Mouse (Mus musculus): ENCODE measurements around the gene Map3k13. TPM values are rescaled to one million over a fixed set of nuclear protein-coding genes. Genes with fewer than 3 reads are reported as not detected.

Gene Map3k13
- polyA plus RNA-seq, 1 experiment from 2014 or later = 5.7 TPM

DNA sequence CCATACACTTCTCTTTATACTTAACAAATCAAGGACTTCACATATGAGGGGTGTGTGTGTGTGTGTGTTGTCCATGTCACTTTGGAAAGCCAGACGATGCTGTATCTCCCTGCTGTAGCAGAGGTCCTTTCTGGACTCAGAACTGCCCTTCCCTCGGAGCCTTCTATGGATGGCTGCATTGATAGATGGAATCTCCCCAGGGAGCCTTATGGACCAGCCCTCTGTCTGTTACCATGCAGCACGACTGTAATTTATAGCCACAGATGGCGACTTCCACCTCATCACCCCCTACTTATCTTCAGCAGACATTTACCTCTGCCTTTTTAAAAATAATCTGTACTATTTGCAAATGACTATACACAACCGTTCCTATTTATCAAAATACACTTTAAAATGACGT, 74.5 kb downstream of the Map3k13 start:
- 67% methylated on average over 6 of the region's 6 CpGs for WGBS
- no peak for ATAC-seq
- no peak overlapping the region for H3K4me2 ChIP-seq (ENCODE audit: low read length)

DNA sequence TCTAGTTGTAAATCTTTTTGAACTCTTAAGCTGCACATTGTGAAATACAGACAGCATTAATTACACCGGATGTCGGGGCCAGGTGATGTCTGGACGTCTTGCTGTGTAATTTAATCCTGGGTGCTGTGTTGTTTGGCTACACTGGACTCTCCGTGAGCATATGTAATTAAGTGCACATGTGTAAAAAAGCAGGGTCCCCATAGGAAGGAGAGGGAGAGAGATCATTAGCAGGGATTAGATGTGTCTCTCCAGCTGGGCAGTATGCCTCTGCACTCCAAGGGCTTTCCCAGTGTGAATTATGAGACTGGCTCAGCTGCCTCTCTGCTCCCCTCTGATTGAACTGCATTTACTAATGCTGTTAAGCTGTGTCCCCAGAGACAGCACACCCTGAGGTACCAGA, 75.7 kb downstream of the Map3k13 start:
- Histone ChIP-seq H3K9ac (replicated peaks; ENCODE audit: low read depth, low read length) (no peak overlapping the region), H3K27me3 (replicated peaks; ENCODE audit: control insufficient read depth, insufficient read depth, low read length) (no peaks in the 10 kb centered on the region), H3K4me1 (replicated peaks; ENCODE audit: control insufficient read depth, insufficient read depth, low read length) (peaks cover 7% of the 10 kb centered on the region; the same call in 1 of the 2 replicates), H3K27ac (ENCODE audit: low read length) (no peak overlapping the region), H3K36me3 (ENCODE audit: control insufficient read depth, insufficient read depth) (no peaks in the 10 kb centered on the region), H3K4me3 (replicated peaks; ENCODE audit: low read length) (no peak overlapping the region), H3K4me2 (ENCODE audit: low read length) (no peak overlapping the region), H3K9me3 (ENCODE audit: control insufficient read depth, low read length) (no peaks in the 10 kb centered on the region)
- ATAC-seq = peak; percentile 26; the same call in 1 of the 2 replicates
- 5% methylated on average over 4 of the region's 4 CpGs for WGBS

More for the DNA sequence above, 74.5 kb downstream of the Map3k13 start:
- H3K4me1 ChIP-seq (replicated peaks; ENCODE audit: control insufficient read depth, insufficient read depth, low read length) = peaks cover 7% of the 10 kb centered on the region; the same call in 1 of the 2 replicates
- H3K27ac ChIP-seq (ENCODE audit: low read length) = no peak overlapping the region
- no peaks in the 10 kb centered on the region for H3K9me3 ChIP-seq (ENCODE audit: control insufficient read depth, low read length)
- no peak overlapping the region for H3K4me3 ChIP-seq (replicated peaks; ENCODE audit: low read length)
- no peak overlapping the region for H3K9ac ChIP-seq (replicated peaks; ENCODE audit: low read depth, low read length)
- no peaks in the 10 kb centered on the region for H3K27me3 ChIP-seq (replicated peaks; ENCODE audit: control insufficient read depth, insufficient read depth, low read length)
- H3K36me3 ChIP-seq (ENCODE audit: control insufficient read depth, insufficient read depth) = no peaks in the 10 kb centered on the region

- Histone ChIP-seq H3K27me3 (replicated peaks; ENCODE audit: control insufficient read depth, insufficient read depth, low read length) (no peaks in the 10 kb centered on the region), H3K36me3 (ENCODE audit: control insufficient read depth, insufficient read depth) (no peaks in the 10 kb centered on the region), H3K4me1 (replicated peaks; ENCODE audit: control insufficient read depth, insufficient read depth, low read length) (peaks cover 12% of the 10 kb centered on the region), H3K9ac (replicated peaks; ENCODE audit: low read depth, low read length) (no peak overlapping the region), H3K27ac (ENCODE audit: low read length) (no peak overlapping the region), H3K4me2 (ENCODE audit: low read length) (no peak overlapping the region), H3K4me3 (replicated peaks; ENCODE audit: low read length) (no peak overlapping the region), H3K9me3 (ENCODE audit: control insufficient read depth, low read length) (no peaks in the 10 kb centered on the region)
- WGBS = 85% methylated on average over 3 of the region's 3 CpGs
- no peak for ATAC-seq
These were observed 83.6 kb downstream of the Map3k13 start for GRCm38 (mm10) chr16:21877735-21878134.

- no peak overlapping the region for H3K9ac ChIP-seq (replicated peaks; ENCODE audit: low read depth, low read length)
- 92% methylated on average over 3 of the region's 3 CpGs for WGBS
- H3K36me3 ChIP-seq (ENCODE audit: control insufficient read depth, insufficient read depth) = no peaks in the 10 kb centered on the region
- no peak overlapping the region for H3K4me3 ChIP-seq (replicated peaks; ENCODE audit: low read length)
- no peaks in the 10 kb centered on the region for H3K9me3 ChIP-seq (ENCODE audit: control insufficient read depth, low read length)
- H3K27me3 ChIP-seq (replicated peaks; ENCODE audit: control insufficient read depth, insufficient read depth, low read length) = no peaks in the 10 kb centered on the region
- H3K4me1 ChIP-seq (replicated peaks; ENCODE audit: control insufficient read depth, insufficient read depth, low read length) = peaks cover 12% of the 10 kb centered on the region
- no peak overlapping the region for H3K4me2 ChIP-seq (ENCODE audit: low read length)
- no peak overlapping the region for H3K27ac ChIP-seq (ENCODE audit: low read length)
- ATAC-seq = no peak
These were observed 84.7 kb downstream of the Map3k13 start for GRCm38 (mm10) chr16:21878834-21879233.

DNA sequence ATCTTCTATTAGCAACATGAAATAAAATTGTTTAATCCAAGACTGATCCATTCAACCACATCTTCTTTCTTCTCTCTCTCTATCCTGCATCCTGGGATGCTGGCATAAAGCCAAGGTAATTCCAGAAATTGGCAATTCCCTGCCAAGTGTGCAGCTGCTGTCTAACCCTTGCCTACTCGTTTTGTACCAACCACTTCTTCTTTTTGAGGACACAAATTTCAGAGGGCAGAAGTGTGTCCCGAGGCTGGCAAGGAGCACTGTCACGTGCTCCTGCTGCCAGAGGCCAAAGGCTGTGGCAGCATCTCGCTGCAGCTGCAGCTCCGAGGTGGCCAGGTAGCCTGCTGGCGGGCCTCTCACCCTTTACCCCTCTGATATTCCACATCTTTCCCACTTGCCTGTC, 87.0 kb downstream of the Map3k13 start:
- Histone ChIP-seq H3K36me3 (ENCODE audit: control insufficient read depth, insufficient read depth) (no peaks in the 10 kb centered on the region), H3K4me2 (ENCODE audit: low read length) (peak overlapping the region; percentile 23), H3K27me3 (replicated peaks; ENCODE audit: control insufficient read depth, insufficient read depth, low read length) (no peaks in the 10 kb centered on the region), H3K4me1 (replicated peaks; ENCODE audit: control insufficient read depth, insufficient read depth, low read length) (peaks cover 12% of the 10 kb centered on the region), H3K9ac (replicated peaks; ENCODE audit: low read depth, low read length) (no peak overlapping the region), H3K27ac (ENCODE audit: low read length) (peak overlapping the region; percentile 77), H3K9me3 (ENCODE audit: control insufficient read depth, low read length) (no peaks in the 10 kb centered on the region), H3K4me3 (replicated peaks; ENCODE audit: low read length) (no peak overlapping the region)
- 9% methylated on average over 6 of the region's 6 CpGs for WGBS
- ATAC-seq = peak; percentile 91

GRCm38 (mm10) chr16:21881582-21882259, 87.6 kb downstream of the Map3k13 start:
- Histone ChIP-seq H3K4me1 (replicated peaks; ENCODE audit: control insufficient read depth, insufficient read depth, low read length) (peaks cover 12% of the 10 kb centered on the region), H3K9me3 (ENCODE audit: control insufficient read depth, low read length) (no peaks in the 10 kb centered on the region), H3K4me3 (replicated peaks; ENCODE audit: low read length) (no peak overlapping the region), H3K27me3 (replicated peaks; ENCODE audit: control insufficient read depth, insufficient read depth, low read length) (no peaks in the 10 kb centered on the region), H3K27ac (ENCODE audit: low read length) (peak overlapping the region; percentile 77), H3K36me3 (ENCODE audit: control insufficient read depth, insufficient read depth) (no peaks in the 10 kb centered on the region), H3K4me2 (ENCODE audit: low read length) (peak overlapping the region; percentile 23), H3K9ac (replicated peaks; ENCODE audit: low read depth, low read length) (no peak overlapping the region)
- WGBS = 49% methylated on average over 7 of the region's 7 CpGs
- peak; percentile 54 for ATAC-seq

- ATAC-seq = no peak
- Histone ChIP-seq H3K4me3 (replicated peaks; ENCODE audit: low read length) (no peak overlapping the region), H3K27ac (ENCODE audit: low read length) (no peak overlapping the region), H3K27me3 (replicated peaks; ENCODE audit: control insufficient read depth, insufficient read depth, low read length) (no peaks in the 10 kb centered on the region), H3K9ac (replicated peaks; ENCODE audit: low read depth, low read length) (no peak overlapping the region), H3K4me2 (ENCODE audit: low read length) (no peak overlapping the region), H3K4me1 (replicated peaks; ENCODE audit: control insufficient read depth, insufficient read depth, low read length) (no peaks in the 10 kb centered on the region; the same call in 1 of the 2 replicates), H3K36me3 (ENCODE audit: control insufficient read depth, insufficient read depth) (no peaks in the 10 kb centered on the region), H3K9me3 (ENCODE audit: control insufficient read depth, low read length) (no peaks in the 10 kb centered on the region)
- 93% methylated on average over 2 of the region's 2 CpGs for WGBS
These were observed 93.5 kb downstream of the Map3k13 start for GRCm38 (mm10) chr16:21887601-21888000.

DNA sequence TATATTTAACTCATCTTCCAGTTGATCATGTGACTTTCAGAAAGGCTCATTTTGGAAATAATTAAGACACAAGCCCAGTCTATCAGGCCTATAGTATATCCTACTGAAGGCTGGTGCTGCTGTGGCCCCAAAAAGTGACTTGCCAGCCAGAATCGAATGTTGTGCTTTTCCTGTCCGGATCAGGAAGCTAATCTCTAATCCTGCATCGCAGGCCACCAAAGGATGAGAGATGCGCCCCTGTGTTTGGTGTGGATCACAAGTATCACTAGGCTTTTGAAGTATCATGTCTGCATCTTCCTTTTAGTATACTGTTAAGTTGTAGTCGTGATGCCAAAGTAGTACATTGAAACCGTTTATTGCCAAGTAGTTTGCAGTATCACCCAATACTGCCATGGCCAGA, 99.7 kb downstream of the Map3k13 start:
- no peaks in the 10 kb centered on the region for H3K9me3 ChIP-seq (ENCODE audit: control insufficient read depth, low read length)
- 93% methylated on average over 6 of the region's 6 CpGs for WGBS

DNA sequence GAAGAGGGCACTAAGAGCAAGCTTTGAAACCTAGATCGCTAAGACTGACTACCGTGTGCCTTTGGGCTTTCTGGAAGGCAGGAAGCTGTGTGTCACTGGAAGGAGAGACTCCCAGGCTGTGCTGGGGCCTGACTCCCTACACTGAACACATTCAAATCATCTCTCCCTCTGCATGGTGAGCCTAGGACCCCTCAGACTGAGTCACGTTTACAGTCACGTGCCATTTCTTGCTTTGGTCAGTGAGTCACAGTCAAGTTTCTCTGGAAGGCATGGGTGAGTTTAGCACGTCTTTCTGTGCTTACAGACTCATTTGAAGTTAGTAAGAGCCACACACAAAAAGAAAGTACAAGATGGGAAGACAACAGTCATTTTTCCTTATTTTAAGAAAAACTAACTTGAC, 107.1 kb downstream of the Map3k13 start:
- WGBS = 78% methylated on average over 5 of the region's 5 CpGs
- Histone ChIP-seq H3K27ac (ENCODE audit: low read length) (no peak overlapping the region), H3K9me3 (ENCODE audit: control insufficient read depth, low read length) (no peaks in the 10 kb centered on the region), H3K4me2 (ENCODE audit: low read length) (no peak overlapping the region), H3K4me1 (replicated peaks; ENCODE audit: control insufficient read depth, insufficient read depth, low read length) (no peaks in the 10 kb centered on the region), H3K9ac (replicated peaks; ENCODE audit: low read depth, low read length) (no peak overlapping the region), H3K36me3 (ENCODE audit: control insufficient read depth, insufficient read depth) (peaks cover 5% of the 10 kb centered on the region; the same call in 1 of the 2 replicates), H3K27me3 (replicated peaks; ENCODE audit: control insufficient read depth, insufficient read depth, low read length) (no peaks in the 10 kb centered on the region), H3K4me3 (replicated peaks; ENCODE audit: low read length) (no peak overlapping the region)
- no peak for ATAC-seq

More for the DNA sequence above, 99.7 kb downstream of the Map3k13 start:
- no peak overlapping the region for H3K27ac ChIP-seq (ENCODE audit: low read length)
- H3K36me3 ChIP-seq (ENCODE audit: control insufficient read depth, insufficient read depth) = no peaks in the 10 kb centered on the region
- no peak overlapping the region for H3K4me3 ChIP-seq (replicated peaks; ENCODE audit: low read length)
- H3K9ac ChIP-seq (replicated peaks; ENCODE audit: low read depth, low read length) = no peak overlapping the region
- no peaks in the 10 kb centered on the region for H3K27me3 ChIP-seq (replicated peaks; ENCODE audit: control insufficient read depth, insufficient read depth, low read length)
- no peak overlapping the region for H3K4me2 ChIP-seq (ENCODE audit: low read length)
- no peak for ATAC-seq
- no peaks in the 10 kb centered on the region for H3K4me1 ChIP-seq (replicated peaks; ENCODE audit: control insufficient read depth, insufficient read depth, low read length)
